Mouse (Mus musculus) intestine, embryonic 14.5 days (tissue): ENCODE measurements around the gene Rasgrf1. TPM values are rescaled to one million over a fixed set of nuclear protein-coding genes. Genes with fewer than 3 reads are reported as not detected.
A peak's percentile ranks its signal among the peaks of the same experiment; 100 is the strongest.

Experiments
- ATAC-seq: fragments of 200-750 bp; cut with Nextera tagmentation; replicated peaks from 2 replicates; pipeline ENCODE4 v1.8.0; 2017; ENCODE audit warnings: low read depth, moderate number of reproducible peaks, moderate TSS enrichment, moderate library complexity; ENCODE audit not compliant: low FRiP score, low TSS enrichment
- DNase-seq: peaks from one replicate; pipeline ENCODE4 v3.0.0-alpha.2; 2018; ENCODE audit warnings: low spot score
- H3K27ac ChIP-seq: fragments of 300-500 bp; sonication (generic); 2 replicates; pipeline ENCODE4 v1.5.1; 2014; ENCODE audit warnings: low read depth, mild to moderate bottlenecking, control low read depth
- H3K27me3 ChIP-seq: fragments of 300-500 bp; sonication (generic); replicated peaks from 2 replicates; pipeline ENCODE4 v1.6.1; 2014; ENCODE audit warnings: low read length, control low read depth; ENCODE audit not compliant: control insufficient read depth, insufficient read depth
- H3K36me3 ChIP-seq: fragments of 300-500 bp; sonication (generic); 2 replicates; pipeline ENCODE4 v1.6.1; 2014; ENCODE audit warnings: low read length, control low read depth; ENCODE audit not compliant: control insufficient read depth, insufficient read depth
- H3K4me1 ChIP-seq: fragments of 300-500 bp; sonication (generic); replicated peaks from 2 replicates; pipeline ENCODE4 v1.6.1; 2014; ENCODE audit warnings: low read length, control low read depth, mixed read lengths; ENCODE audit not compliant: control insufficient read depth, insufficient read depth
- H3K4me2 ChIP-seq: fragments of 300-500 bp; sonication (generic); 2 replicates; pipeline ENCODE4 v1.6.1; 2014; ENCODE audit warnings: low read length
- H3K4me3 ChIP-seq: fragments of 300-500 bp; sonication (generic); 2 replicates; pipeline ENCODE4 v1.5.1; 2014; ENCODE audit warnings: low read depth, low read length, control low read depth, mixed read lengths
- H3K9ac ChIP-seq: fragments of 300-500 bp; sonication (generic); 2 replicates; pipeline ENCODE4 v1.6.1; 2014; ENCODE audit warnings: mild to moderate bottlenecking, low read length
- H3K9me3 ChIP-seq: fragments of 300-500 bp; sonication (generic); 2 replicates; pipeline ENCODE4 v1.6.1; 2016; ENCODE audit warnings: low read length, control low read depth; ENCODE audit not compliant: control insufficient read depth
- WGBS: fragments of 180-500 bp; shearing (Covaris S2); extraction: QIAGEN DNeasy Blood & Tissue Kit; methylation state at CpG from one replicate; pipeline ENCODE4 v1.1.7; 2014; 5-methylcytosine and 5-hydroxymethylcytosine counted together
- polyA plus RNA-seq: library from polyadenylated mRNA; unstranded; fragments of >200 nt; fragmentation: Nextera tagmentation; extraction: Ambion mirVana; gene quantifications from 2 replicates; pipeline ENCODE4 v1.2.1, GENCODE M21; 2014

Rasgrf1 gene
- polyA plus RNA-seq, 1 experiment from 2014 or later, result 0.35 TPM

- H3K4me3 ChIP-seq, result no peak overlapping the region
- no peak for ATAC-seq
Measured at GRCm38 (mm10) chr9:89874434-89874833, 35.3 kb upstream of the Rasgrf1 start.

DNA sequence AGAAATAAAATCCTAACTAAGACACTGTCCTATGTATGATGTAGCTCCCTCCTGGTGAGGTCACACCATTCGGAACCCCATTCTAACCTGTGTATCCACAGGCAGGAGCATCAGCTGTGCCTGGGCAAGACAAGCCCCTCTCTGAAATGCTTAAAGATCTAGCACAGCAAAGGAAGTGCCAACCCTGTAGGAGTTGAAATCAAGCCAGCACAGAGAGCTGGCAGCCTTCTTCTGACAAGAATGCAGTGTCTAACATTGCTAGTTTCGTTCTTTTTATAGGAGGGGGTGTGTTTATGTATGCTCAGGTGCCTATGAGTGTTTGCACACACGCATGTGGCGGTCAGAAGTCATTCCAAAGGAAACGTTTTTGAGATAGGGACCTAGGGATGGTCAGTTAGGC is 34.2 kb upstream of the Rasgrf1 start:
- Histone ChIP-seq H3K9me3 (peaks cover 12% of the 10 kb centered on the region), H3K9ac (no peak overlapping the region), H3K27me3 (peaks cover 77% of the 10 kb centered on the region), H3K36me3 (no peaks in the 10 kb centered on the region), H3K4me1 (no peaks in the 10 kb centered on the region), H3K4me3 (no peak overlapping the region), H3K27ac (no peak overlapping the region), H3K4me2 (no peak overlapping the region)
- no peak for DNase-seq
- no peak for ATAC-seq
- 58% methylated on average over 5 of the region's 5 CpGs for WGBS

More at GRCm38 (mm10) chr9:89874434-89874833, 35.3 kb upstream of the Rasgrf1 start:
- 52% methylated on average over 7 of the region's 7 CpGs for WGBS
- H3K27me3 ChIP-seq, result peaks cover 83% of the 10 kb centered on the region
- no peak overlapping the region for H3K27ac ChIP-seq
- no peak overlapping the region for H3K9ac ChIP-seq
- DNase-seq, result no peak
- H3K9me3 ChIP-seq, result peaks cover 7% of the 10 kb centered on the region
- no peak overlapping the region for H3K4me2 ChIP-seq
- no peaks in the 10 kb centered on the region for H3K4me1 ChIP-seq
- H3K36me3 ChIP-seq, result no peaks in the 10 kb centered on the region

DNA sequence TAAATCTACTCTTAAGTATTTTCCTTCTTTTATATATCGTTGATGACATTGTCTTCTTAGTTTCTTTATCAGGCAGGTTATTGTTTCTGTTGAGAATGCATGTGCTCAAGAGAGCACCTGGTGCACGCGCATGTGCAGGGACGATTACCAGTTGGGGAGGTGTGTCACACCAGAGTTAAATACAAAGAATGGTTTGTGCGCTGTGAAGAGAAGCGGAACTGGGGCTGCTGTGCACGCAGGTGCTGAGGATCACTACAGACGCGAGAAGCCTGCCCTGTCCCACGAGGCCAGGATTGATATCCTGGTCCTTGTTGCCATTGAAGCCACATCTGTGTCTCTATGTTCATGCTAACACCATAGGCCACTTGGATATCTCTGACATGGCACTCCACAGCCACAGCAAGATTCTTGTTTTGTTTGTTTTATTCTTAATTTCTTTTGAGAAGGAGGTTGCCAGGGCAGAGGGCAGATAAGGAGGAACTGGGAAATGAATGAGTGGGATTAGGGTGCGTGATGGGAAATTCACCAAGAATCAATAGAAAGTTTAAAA is 31.2 kb upstream of the Rasgrf1 start:
- H3K9me3 ChIP-seq, result peaks cover 12% of the 10 kb centered on the region
- H3K9ac ChIP-seq, result no peak overlapping the region
- no peak overlapping the region for H3K4me3 ChIP-seq
- no peaks in the 10 kb centered on the region for H3K4me1 ChIP-seq
- peaks cover 74% of the 10 kb centered on the region for H3K27me3 ChIP-seq
- ATAC-seq, result no peak
- peak; percentile 50 for DNase-seq
- WGBS, result 48% methylated on average over 11 of the region's 11 CpGs
- H3K36me3 ChIP-seq, result no peaks in the 10 kb centered on the region
- no peak overlapping the region for H3K4me2 ChIP-seq
- H3K27ac ChIP-seq, result no peak overlapping the region

GRCm38 (mm10) chr9:89879574-89879973 is 30.1 kb upstream of the Rasgrf1 start:
- peak overlapping the region; percentile 23; the same call in 1 of the 2 replicates for H3K4me2 ChIP-seq
- H3K9me3 ChIP-seq, result peaks cover 12% of the 10 kb centered on the region
- no peak for ATAC-seq
- no peak overlapping the region for H3K27ac ChIP-seq
- no peaks in the 10 kb centered on the region for H3K4me1 ChIP-seq
- H3K9ac ChIP-seq, result no peak overlapping the region
- H3K4me3 ChIP-seq, result no peak overlapping the region
- no peaks in the 10 kb centered on the region for H3K36me3 ChIP-seq
- 47% methylated on average over 31 of the region's 31 CpGs for WGBS
- peak; percentile 57 for DNase-seq
- H3K27me3 ChIP-seq, result peaks cover 72% of the 10 kb centered on the region

DNA sequence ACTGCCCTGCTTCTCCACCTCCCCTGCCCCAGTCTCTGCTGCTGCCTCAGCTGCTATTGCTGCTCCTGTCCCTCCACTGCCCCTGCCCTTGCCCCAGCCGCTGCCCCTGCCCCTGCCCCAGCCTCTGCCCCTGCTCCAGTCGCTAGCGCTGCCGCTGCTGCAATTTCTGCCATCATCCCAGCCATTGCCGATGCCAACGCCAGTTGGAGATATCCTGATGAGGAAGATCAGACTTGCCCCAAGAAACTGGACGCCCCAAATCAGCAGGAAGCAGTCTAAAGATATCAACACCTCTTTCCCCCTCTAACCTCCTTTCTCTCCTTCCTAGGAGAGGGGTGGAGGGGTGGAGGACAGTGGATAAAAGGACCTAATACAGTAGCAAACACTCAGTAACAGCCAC is 28.2 kb upstream of the Rasgrf1 start:
- Histone ChIP-seq H3K27ac (no peak overlapping the region), H3K36me3 (no peaks in the 10 kb centered on the region), H3K4me2 (no peak overlapping the region), H3K4me3 (no peak overlapping the region), H3K9me3 (peaks cover 10% of the 10 kb centered on the region), H3K27me3 (peaks cover 74% of the 10 kb centered on the region), H3K4me1 (no peaks in the 10 kb centered on the region), H3K9ac (no peak overlapping the region)
- DNase-seq (peak; percentile 53), ATAC-seq (no peak)
- WGBS, result 55% methylated on average over 7 of the region's 7 CpGs

GRCm38 (mm10) chr9:89882583-89882982 is 27.1 kb upstream of the Rasgrf1 start:
- 57% methylated on average over 7 of the region's 7 CpGs for whole genome bisulfite sequencing
- H3K27ac ChIP-seq, result no peak overlapping the region
- H3K9ac ChIP-seq, result no peak overlapping the region
- no peaks in the 10 kb centered on the region for H3K36me3 ChIP-seq
- no peaks in the 10 kb centered on the region for H3K4me1 ChIP-seq
- ATAC-seq, result no peak
- peak; percentile 20 for DNase-seq
- H3K4me3 ChIP-seq, result no peak overlapping the region
- peaks cover 10% of the 10 kb centered on the region for H3K9me3 ChIP-seq
- no peak overlapping the region for H3K4me2 ChIP-seq
- H3K27me3 ChIP-seq, result peaks cover 64% of the 10 kb centered on the region

- H3K4me1 ChIP-seq, result no peaks in the 10 kb centered on the region
- ATAC-seq, result no peak
- H3K4me2 ChIP-seq, result no peak overlapping the region
- DNase-seq, result no peak
- 43% methylated on average over 7 of the region's 7 CpGs for WGBS
- no peak overlapping the region for H3K9ac ChIP-seq
- no peaks in the 10 kb centered on the region for H3K9me3 ChIP-seq
- no peak overlapping the region for H3K4me3 ChIP-seq
- peaks cover 44% of the 10 kb centered on the region for H3K27me3 ChIP-seq
- no peak overlapping the region for H3K27ac ChIP-seq
- H3K36me3 ChIP-seq, result no peaks in the 10 kb centered on the region
Measured at GRCm38 (mm10) chr9:89885701-89886218, 23.9 kb upstream of the Rasgrf1 start.

DNA sequence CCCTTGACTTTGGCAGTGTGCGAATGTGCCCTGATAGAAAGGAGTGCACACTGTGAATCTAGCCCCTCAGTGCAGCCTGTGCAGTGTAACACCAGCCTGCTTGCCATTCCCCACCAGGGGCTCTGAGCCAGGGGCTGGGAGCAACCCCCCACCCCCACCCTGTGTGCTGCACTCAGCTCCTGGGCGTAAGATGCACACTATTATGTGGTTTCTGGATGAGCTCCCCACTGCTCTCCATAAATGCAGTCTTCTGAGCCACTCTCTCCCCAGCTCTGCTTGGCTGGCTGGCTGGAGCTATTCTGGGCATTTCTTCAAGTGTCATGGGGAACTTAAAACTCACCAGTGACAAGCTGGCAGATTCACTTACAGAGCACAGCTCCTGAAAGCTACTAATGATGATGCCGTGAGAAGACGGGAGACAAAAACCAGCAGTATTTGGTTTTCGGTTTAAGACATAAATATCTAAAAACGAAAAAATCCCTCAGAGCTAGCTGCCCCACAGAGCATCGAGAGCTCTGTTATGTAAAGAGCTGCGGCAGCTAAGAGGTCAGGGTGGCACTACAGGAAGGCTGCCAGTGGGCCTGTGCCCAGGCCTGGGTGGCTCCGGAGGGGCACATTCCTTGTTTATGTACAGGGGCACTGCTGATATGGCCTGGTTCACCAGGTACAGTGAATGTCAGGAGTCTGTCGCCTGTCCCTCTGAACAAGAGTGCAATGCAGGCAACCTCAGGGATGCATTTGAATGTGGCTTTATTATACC is 18.0 kb upstream of the Rasgrf1 start:
- DNase-seq, result peak; percentile 33
- no peaks in the 10 kb centered on the region for H3K4me1 ChIP-seq
- no peak overlapping the region for H3K27ac ChIP-seq
- H3K27me3 ChIP-seq, result no peaks in the 10 kb centered on the region
- WGBS, result 70% methylated on average over 10 of the region's 10 CpGs
- no peaks in the 10 kb centered on the region for H3K9me3 ChIP-seq
- no peak for ATAC-seq
- H3K36me3 ChIP-seq, result no peaks in the 10 kb centered on the region
- H3K9ac ChIP-seq, result no peak overlapping the region
- no peak overlapping the region for H3K4me2 ChIP-seq
- H3K4me3 ChIP-seq, result no peak overlapping the region
